Comparison of ENCODE assay signal across 12 mouse cellular contexts in the genomic region with DNA sequence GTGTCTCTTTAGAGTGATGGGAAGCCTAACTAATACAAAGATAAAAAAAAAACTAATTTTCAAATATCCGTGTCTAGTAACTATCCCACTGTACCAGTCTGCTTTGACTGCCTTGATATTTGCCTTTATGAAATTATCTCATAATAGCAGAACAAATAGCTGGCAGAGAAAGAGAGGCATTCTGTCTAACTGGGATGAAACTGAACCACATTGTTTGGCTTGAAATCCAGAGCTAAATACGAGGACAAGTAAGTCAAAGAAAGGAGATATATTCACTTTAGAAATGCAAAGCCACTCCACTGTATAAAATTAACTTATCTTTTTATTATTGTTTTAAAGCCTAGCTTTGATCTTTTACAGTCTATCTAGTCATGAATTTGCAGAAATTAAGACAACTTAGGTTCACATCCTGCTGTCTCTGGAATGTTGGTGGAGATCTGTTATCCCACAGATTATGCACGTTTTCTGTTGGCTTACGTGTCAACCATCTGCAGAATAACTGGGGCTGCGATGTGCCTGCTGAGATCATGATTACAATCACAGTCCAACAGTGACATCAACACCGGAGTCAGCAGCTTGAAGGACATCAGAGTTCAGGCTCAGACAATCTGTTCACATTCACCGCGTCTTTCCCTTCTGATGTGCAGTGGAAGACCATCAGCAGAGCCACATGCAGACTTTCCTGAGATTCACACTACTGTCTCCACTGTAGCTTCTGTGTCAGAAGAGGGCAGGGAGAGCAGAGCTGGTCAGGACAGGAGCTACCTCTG.
DNase-seq lines count a peak whose midpoint lies in the region; ATAC-seq lines count a peak whose summit lies in the region.
"Had no signal": no experiment of that assay in that cellular context is flagged by ENCODE, and none has a peak within 500 bp of the region (broad histone marks: within the 10 kb centered on the region; RNA-seq: fewer than 3 reads in every experiment).

No protein-coding gene starts in this region.

- DNase-seq in layer of hippocampus, adult 11-12 months (ENCODE audit: low spot score) = peak; percentile 19
- no peak for DNase-seq in layer of hippocampus, postnatal 25 days (ENCODE audit: extremely low spot score in 1 of 2, low spot score in 1 of 2)
- DNase-seq in cerebellum, adult 18-20 months = peak; percentile 73 to 84
- DNase-seq in cerebellum, postnatal 25 days = peak; percentile 72 to 77
- DNase-seq in layer of hippocampus, postnatal 14 days (ENCODE audit: low spot score in 2 of 2) = peak; percentile 38 to 75
- DNase-seq in kidney, postnatal 4 days = no peak
- DNase-seq: kidney, postnatal 10 days; lung, postnatal 10 days; thymus, postnatal 14 days had no signal

- ATAC-seq in megakaryocyte progenitor cell, adult 5-6 weeks (replicated peaks; ENCODE audit: poor library complexity) = no peak
- ATAC-seq: forebrain, embryonic 14.5 days; intestine, postnatal 0 days had no signal

Comparison
In these comparisons a context has a peak if more than half of its experiments do, and no peak if none do; other contexts are left out.
1. DNase-seq: peak in layer of hippocampus, adult 11-12 months (single experiment), cerebellum, adult 18-20 months (2 of 2), cerebellum, postnatal 25 days (2 of 2) and layer of hippocampus, postnatal 14 days (2 of 2); none in layer of hippocampus, postnatal 25 days (0 of 2) and kidney, postnatal 4 days (0 of 2).